Mouse (Mus musculus) left cerebral cortex, adult 2 months (tissue): ENCODE data around the gene Zfp560. TPM values are rescaled to one million over a fixed set of nuclear protein-coding genes. Genes with fewer than 3 reads are reported as not detected.
"Not testable (repeated sequence)": the region's sequence is repeated elsewhere in the genome, so short reads cannot be mapped to it uniquely, and the experiment has no call there.

Source experiments
- DNase-seq, 2 experiments: peaks; one replicate each; pipeline ENCODE4 v3.0.0; 2021 to 2022; ENCODE audit warnings: low spot score in 2 of 2, mixed read lengths in 1 of 2; ENCODE audit errors: extremely low spot score in 1 of 2
- H3K27ac ChIP-seq: fragments of 200-600 bp; 2 replicates; pipeline ENCODE4 v1.8.1; 2022
- H3K4me3 ChIP-seq: fragments of 200-600 bp; 2 replicates; pipeline ENCODE4 v1.8.1; 2022
- CTCF ChIP-seq: fragments of 200-600 bp; IDR thresholded peaks from 2 replicates; pipeline ENCODE4 v1.8.1; 2022; ENCODE audit warnings: antibody characterized with exemption, mild to moderate bottlenecking, moderate library complexity
- intact Hi-C: fragments of 180-260 bp; cut with DNase I; formaldehyde crosslinking; loops from one replicate; pipeline ENCODE4 v1.15.1; 2025
- long read RNA-seq, 2 experiments: library from polyadenylated mRNA; stranded (forward); transcript quantifications; one replicate each; pipeline ENCODE4 v2.0.0; 2021; ENCODE audit warnings: borderline mapping rate in 2 of 2
- total RNA-seq, 2 experiments: library from RNA; stranded (reverse); gene quantifications; 2 replicates each; pipeline ENCODE4 v1.2.3; 2021

Zfp560 gene
- total RNA-seq = 1 to 10 TPM; 7.3 to 7.9 TPM
- long read RNA-seq, experiment 1, transcript Zfp560-202 (3 exons, 608 nt) = major isoform, 5 of 8 reads
- long read RNA-seq, experiment 1, partial matches to known transcripts = 1 of 8 reads
- long read RNA-seq, experiment 1, other reads (novel, unspliced or antisense) = 2 of 8 reads
- long read RNA-seq, experiment 2, full-length matches to known transcripts = 7 of 8 reads
- long read RNA-seq, experiment 2, partial matches to known transcripts = 0 of 8 reads
- long read RNA-seq, experiment 2, other reads (novel, unspliced or antisense) = 1 of 8 reads

GRCm38 (mm10) chr9:20384532-20385342 lies at the start of gene Zfp560:
TSS of gene Zfp560 (minus strand) at chr9:20385177.
- H3K27ac ChIP-seq = peak within 1 kb of the TSS; percentile 71

DNA sequence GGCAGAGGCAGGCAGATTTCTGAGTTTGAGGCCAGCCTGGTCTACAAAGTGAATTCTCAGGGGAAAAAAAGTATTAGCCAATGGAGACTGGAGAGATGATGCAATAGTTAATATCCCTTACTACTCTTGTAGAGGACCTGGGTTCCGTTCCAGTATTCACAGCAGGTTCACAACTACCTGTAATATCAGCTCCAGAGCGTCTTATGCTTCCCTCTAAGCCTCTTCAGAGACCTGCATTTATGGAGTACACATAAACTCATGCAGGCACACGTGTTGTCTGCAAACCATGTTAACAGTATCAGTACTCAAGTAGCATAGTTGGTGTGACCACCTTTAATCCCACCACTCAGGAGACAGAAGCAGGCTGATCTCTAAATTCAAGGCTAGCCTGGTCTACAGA lies 45.0 kb upstream of the Zfp560 start:
- DNase-seq = no peak
- no peak overlapping the region for H3K27ac ChIP-seq
- no peak for TF ChIP-seq CTCF
- intact Hi-C loops = no loop called here
- no peak overlapping the region for H3K4me3 ChIP-seq

More at GRCm38 (mm10) chr9:20384532-20385342, at the start of gene Zfp560:
- H3K4me3 ChIP-seq = peak within 1 kb of the TSS; percentile 56
- DNase-seq = peak; percentile 87 to 93
- peak; percentile 68 for TF ChIP-seq CTCF
- intact Hi-C loops = loop anchor here (10.0 kb wide), 1 partner anchor 140 kb away; the partner anchor contains the start of gene Zfp266

GRCm38 (mm10) chr9:20411460-20411859 lies 26.5 kb upstream of the Zfp560 start:
- no peak for DNase-seq
- intact Hi-C loops = no loop called here
- H3K4me3 ChIP-seq = no peak overlapping the region
- no peak overlapping the region for H3K27ac ChIP-seq
- TF ChIP-seq CTCF = no peak

DNA sequence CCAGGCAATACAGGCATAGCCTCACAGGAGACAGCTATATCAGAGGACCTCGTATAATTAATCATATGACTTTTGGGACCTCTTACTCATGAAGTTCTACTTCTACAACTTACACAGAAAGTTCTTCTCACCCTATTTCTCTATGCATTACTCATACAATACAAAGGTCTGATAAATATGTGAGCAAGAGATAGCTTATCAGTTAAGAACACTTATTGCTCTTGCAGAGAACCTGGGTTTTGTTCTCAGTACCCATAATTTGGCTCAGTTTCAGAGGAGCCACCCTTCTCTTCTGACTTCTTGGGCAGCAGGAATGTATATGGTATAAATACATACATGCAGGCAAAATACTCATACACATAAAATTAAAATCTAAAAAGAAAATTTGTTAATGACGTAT lies 24.3 kb upstream of the Zfp560 start:
- H3K4me3 ChIP-seq = no peak overlapping the region
- no peak for TF ChIP-seq CTCF
- no peak for DNase-seq
- intact Hi-C loops = no loop called here
- no peak overlapping the region for H3K27ac ChIP-seq

- no peak for DNase-seq
- TF ChIP-seq CTCF = no peak; the same call in none of the 2 replicates
- Histone ChIP-seq H3K27ac (peak overlapping the region; percentile 71), H3K4me3 (peak overlapping the region; percentile 56)
- intact Hi-C loops = loop anchor here (10.0 kb wide), 1 partner anchor 139 kb away; the partner anchor contains the start of gene Zfp266
Measured at GRCm38 (mm10) chr9:20385343-20385703, 346 bp upstream of the Zfp560 start.

GRCm38 (mm10) chr9:20383659-20384058 lies 1.3 kb downstream of the Zfp560 start:
- H3K27ac ChIP-seq = no peak overlapping the region
- intact Hi-C loops = loop anchor here (10.0 kb wide), 1 partner anchor 141 kb away; the partner anchor contains the start of gene Zfp266
- no peak for DNase-seq
- no peak overlapping the region; the same call in 1 of the 2 replicates for H3K4me3 ChIP-seq
- no peak for TF ChIP-seq CTCF

DNA sequence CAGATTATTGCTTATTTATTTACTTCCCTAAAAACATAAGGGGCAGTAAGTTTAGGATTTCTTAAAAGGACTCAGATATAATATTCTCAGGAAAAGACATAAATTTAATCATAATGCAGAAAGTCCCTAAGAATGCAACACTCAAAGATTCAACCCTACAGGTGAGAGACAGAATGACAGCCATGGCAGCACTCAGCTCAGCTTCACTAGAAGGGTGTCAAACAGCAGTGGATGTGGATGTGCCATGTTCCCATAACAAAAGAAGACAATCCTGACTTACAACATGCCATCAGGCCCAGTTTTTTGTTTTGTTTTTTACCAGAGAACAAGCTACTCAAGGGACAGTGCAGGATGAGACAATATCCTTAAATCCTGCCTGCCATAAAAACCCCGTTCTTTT lies 10.3 kb downstream of the Zfp560 start:
- intact Hi-C loops = no loop called here
- no peak overlapping the region for H3K27ac ChIP-seq
- no peak; the same call in 1 of the 2 replicates for TF ChIP-seq CTCF
- H3K4me3 ChIP-seq = no peak overlapping the region
- DNase-seq = no peak

DNA sequence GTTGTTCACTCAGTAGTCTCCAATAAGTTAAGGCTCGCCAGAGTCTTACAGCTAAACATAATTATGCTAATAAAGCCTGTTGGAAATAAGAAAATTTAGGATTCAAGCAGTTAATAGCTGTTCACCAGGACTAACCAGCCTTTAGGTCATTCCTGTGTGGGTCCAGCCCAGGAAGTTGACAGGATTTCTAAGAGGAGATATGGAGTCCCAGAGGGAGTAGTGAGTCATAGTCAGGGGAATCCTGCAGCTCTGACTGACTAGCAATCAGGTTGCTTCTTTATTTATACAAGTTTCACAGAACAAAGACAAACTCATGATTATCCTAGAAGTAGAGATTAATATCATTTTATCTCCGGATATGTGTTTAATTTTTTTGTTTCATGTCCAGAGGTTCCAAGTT lies 17.7 kb downstream of the Zfp560 start:
- no peak for TF ChIP-seq CTCF
- intact Hi-C loops = no loop called here
- Histone ChIP-seq H3K4me3 (no peak overlapping the region), H3K27ac (no peak overlapping the region)
- DNase-seq = no peak

DNA sequence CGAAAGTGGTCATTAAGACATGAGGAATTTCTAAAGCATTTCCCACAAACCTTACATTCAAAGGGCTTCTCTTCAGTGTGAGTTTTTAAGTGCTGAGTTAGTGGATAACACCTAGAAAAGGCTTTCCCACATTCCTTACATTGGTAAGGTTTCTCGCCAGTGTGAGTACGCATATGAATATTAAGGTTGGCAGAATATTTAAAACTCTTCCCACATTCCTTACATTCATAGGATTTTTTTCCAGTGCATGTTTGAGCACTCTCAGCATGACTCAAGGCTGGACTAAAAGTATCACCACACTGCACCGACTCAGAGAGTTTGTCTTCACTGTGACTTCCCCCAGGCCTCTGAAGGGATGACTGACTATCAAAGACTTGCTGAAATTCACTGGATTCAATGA lies 36.5 kb downstream of the Zfp560 start:
- TF ChIP-seq CTCF = no peak
- no peak overlapping the region for H3K4me3 ChIP-seq
- no peak overlapping the region for H3K27ac ChIP-seq
- intact Hi-C loops = no loop called here
- DNase-seq = no peak

DNA sequence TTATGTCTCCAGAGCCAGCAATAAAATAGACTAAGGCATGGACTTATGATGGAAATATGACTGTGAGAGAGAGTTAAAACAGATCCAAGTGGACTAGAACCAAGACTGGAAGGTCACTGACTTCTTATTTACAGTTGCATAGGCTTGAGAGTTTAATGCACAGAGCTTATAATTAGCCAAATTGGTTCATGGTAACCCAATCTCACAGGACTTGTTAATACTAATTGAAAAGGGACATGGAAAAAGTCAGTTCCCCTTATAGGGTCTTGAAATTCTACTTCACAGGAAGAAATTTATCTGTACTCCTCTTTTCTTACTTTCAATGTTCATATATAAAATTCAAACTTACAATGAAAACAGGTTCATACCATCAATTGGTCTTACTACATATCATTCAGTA lies 49.0 kb downstream of the Zfp560 start, which contains the start of gene Olfr18:
Gene Olfr18 (minus strand): TSS at position 101 of the 400 bp plus-strand sequence.
- intact Hi-C loops = no loop called here
- TF ChIP-seq CTCF = no peak
- no peak for DNase-seq
- Histone ChIP-seq H3K4me3 (no peak within 1 kb of the TSS), H3K27ac (no peak within 1 kb of the TSS)

GRCm38 (mm10) chr9:20298232-20298631 lies 86.7 kb downstream of the Zfp560 start, which contains the start of gene Olfr873:
TSS of gene Olfr873 (plus strand) at chr9:20298532.
- no peak within 1 kb of the TSS for H3K4me3 ChIP-seq
- TF ChIP-seq CTCF = no peak
- intact Hi-C loops = no loop called here
- no peak for DNase-seq
- no peak within 1 kb of the TSS for H3K27ac ChIP-seq

- H3K27ac ChIP-seq, H3K4me3 ChIP-seq, intact Hi-C loops, DNase-seq: not testable (repeated sequence)
Measured at GRCm38 (mm10) chr9:20295562-20295961, 89.4 kb downstream of the Zfp560 start.

Other genes starting within 250 kb of the Zfp560 start
- not detected for gene Olfr870, start 211.1 kb downstream of the Zfp560 start, total RNA-seq
- not detected for gene Olfr871, start 173.0 kb downstream of the Zfp560 start, total RNA-seq
- not detected for gene Olfr872, start 148.1 kb downstream of the Zfp560 start, total RNA-seq
- gene Olfr39, start 102.8 kb downstream of the Zfp560 start, total RNA-seq = not detected
- gene Olfr873, start 86.6 kb downstream of the Zfp560 start, total RNA-seq = not detected
- not detected for gene Olfr18, start 49.1 kb downstream of the Zfp560 start, total RNA-seq
- 10 to 100 TPM; 26.0 to 31.4 TPM for gene Zfp26, start 75.0 kb upstream of the Zfp560 start, total RNA-seq
- 10 to 100 TPM; 30.7 to 33.7 TPM for gene Zfp426, start 107.6 kb upstream of the Zfp560 start, total RNA-seq
- gene Zfp266, start 136.2 kb upstream of the Zfp560 start, total RNA-seq = 10 to 100 TPM; 41.3 to 44.3 TPM
- gene Zfp846, start 196.1 kb upstream of the Zfp560 start, total RNA-seq = 10 to 100 TPM; 19.0 to 21.1 TPM